Mouse (Mus musculus) frontal cortex, postnatal 36 days (tissue): ENCODE results near the gene Srrm3.

Experiments used
- DNase-seq, 2 experiments: peaks; one replicate each; pipeline ENCODE4 v3.0.0; 2022; ENCODE audit warnings: low spot score in 2 of 2

The Srrm3 gene

GRCm38 (mm10) chr5:135904259-135904658 is 97.6 kb downstream of the Srrm3 start:
- no peak for DNase-seq

DNA sequence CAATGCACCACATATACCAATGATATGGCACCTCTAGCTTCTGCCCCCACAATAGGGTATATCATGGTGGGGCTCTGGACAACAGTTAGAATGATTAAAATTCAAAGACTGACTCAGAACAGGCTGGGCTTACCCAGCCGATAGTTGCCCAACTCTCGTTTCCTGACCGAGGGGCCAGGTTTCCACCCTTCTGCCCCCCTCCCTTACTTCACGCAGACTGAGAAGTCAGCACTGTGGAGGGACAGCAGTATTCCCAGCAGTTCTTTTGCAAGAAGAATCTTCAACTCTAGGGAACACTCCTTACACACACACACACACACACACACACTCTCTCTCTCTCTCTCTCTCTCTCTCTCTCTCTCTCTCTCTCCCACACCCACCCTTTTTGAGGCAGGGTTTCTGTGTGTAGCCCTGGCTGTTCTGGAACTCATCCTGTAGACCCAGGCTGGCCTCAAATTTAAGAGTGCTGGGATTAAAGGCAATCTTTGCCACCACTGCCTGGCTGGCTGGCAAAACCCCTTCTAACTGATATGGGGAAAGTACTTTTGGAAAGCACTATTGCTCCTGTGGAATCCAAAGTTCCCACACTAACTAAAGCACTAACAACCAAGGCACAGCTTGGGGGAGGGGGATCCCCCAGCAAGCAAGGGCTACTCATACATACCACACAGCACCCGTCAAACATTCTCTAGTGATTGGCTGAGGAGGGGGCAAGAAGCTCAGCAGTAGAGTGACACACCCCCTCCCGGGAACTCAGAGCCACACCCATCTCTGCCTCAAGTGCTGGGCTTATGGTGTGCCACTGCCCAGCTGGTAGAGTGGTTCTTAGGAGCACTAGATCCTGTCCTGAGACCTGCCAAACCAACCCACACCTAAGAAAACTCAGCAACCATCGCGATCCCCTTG is 98.9 kb downstream of the Srrm3 start:
- DNase-seq = no peak

DNA sequence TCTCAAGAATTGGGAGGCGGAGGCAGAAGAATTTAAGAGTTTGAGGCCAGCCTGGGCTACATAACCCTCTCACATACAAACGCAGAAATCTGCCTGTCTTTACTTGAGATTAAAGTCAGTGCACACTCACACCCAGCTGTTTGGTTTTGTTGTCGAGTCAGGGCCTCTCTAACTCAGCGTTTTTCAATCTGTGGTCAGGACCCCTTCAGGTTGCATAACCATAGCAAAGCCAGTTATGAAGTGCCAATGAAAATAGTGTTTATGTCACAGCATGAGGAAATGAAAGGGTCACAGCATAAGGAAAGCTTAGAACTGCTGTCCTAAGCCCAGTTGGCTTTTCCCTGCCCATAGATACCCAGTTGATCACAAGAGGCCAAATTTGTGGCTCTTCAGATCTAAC is 100.2 kb downstream of the Srrm3 start:
- DNase-seq = no peak

- no peak for DNase-seq
Measured at GRCm38 (mm10) chr5:135907256-135907655, 100.6 kb downstream of the Srrm3 start.

DNA sequence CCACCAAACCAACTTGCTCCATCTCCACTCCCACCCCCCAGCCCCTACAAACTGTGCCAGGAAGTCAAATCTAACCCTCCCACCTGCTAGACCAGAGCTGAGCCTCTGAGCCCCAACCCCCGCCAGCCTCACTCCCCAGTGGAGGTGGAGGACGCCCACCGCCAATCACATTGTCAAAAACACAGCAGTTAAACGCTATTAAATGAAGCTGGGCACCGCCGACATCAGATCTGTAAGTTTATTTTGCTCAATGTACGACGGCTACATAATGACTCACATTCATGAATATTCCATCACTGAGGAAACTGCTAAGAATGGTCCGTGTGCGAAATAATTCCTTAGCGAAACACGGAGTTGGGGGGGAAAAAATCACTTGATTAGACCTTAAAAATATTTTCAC is 101.5 kb downstream of the Srrm3 start:
- DNase-seq = peak in 1 of 2 experiments; percentile 46

DNA sequence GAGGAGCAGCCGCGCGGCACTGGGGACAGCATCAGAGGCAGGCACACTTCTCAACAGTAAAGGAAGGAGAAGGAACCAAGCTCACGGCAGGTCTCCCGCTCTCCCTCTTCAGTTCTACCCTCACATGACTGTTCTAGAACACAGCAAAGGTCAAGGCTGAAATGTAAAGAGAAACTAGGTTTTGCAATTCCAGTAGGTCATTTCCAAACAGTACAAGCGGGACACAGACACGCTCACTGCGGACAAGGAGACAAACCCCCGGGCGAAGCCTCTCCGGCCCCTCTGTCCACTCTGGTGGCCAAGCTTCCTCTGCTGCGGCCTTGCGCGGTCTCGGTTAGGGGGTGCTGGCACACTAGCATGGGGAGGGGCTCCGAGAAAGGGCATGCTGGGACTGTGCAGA is 102.3 kb downstream of the Srrm3 start:
- no peak for DNase-seq

GRCm38 (mm10) chr5:135909646-135910045 is 103.0 kb downstream of the Srrm3 start:
- DNase-seq = no peak

DNA sequence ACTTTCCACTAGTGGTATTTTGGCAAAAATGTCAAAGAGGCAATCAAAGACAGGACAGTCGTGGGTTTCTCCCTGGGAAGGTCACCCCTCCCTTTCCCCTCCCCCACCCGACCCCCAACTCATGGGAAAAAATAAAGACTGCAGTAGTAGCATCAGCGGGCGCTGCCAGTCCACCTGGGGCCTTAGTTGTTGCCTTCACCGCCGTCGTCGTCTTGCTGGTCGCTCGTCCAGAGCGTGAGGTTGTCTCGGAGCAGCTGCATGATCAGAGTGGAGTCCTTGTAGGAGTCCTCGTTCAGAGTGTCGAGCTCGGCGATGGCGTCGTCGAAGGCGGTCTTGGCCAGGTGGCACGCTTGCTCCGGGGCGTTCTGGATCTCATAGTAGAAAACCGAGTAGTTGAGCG is 104.1 kb downstream of the Srrm3 start:
- no peak for DNase-seq

GRCm38 (mm10) chr5:135911633-135912220 is 105.0 kb downstream of the Srrm3 start:
- no peak for DNase-seq

DNA sequence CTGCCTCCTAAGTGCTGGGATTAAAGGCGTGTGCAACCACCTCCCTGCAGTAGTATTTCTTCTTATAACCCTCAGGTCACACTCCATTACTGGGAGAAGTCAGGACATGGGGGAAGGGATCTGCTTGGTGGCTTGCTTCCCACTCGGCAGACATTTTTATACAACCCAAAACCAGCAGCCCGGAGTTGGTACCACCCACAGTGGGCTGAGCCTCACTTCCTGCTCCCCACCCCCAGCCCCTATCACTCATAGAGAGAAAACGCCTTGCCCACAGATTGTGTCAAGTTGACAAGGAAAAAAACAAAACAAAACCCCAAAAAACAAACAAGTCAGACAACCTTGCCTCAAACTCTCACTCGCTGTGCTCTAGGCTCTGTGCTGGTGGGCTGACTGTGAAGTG is 106.5 kb downstream of the Srrm3 start:
- DNase-seq = no peak

GRCm38 (mm10) chr5:135914156-135914555 is 107.5 kb downstream of the Srrm3 start:
- DNase-seq = no peak

- no peak for DNase-seq
Measured at GRCm38 (mm10) chr5:135916051-135916565, 109.4 kb downstream of the Srrm3 start.

GRCm38 (mm10) chr5:135916601-135917000 is 109.9 kb downstream of the Srrm3 start:
- DNase-seq = no peak

GRCm38 (mm10) chr5:135917327-135918058 is 110.8 kb downstream of the Srrm3 start:
- DNase-seq = no peak

- no peak for DNase-seq
Measured at GRCm38 (mm10) chr5:135918059-135918437, 111.4 kb downstream of the Srrm3 start.

- no peak for DNase-seq
Measured at GRCm38 (mm10) chr5:135918593-135918992, 111.9 kb downstream of the Srrm3 start.

- DNase-seq = no peak
Measured at GRCm38 (mm10) chr5:135919902-135920301, 113.2 kb downstream of the Srrm3 start.

GRCm38 (mm10) chr5:135923901-135924300 is 117.2 kb downstream of the Srrm3 start:
- no peak for DNase-seq
